Mouse (Mus musculus) forebrain, embryonic 11.5 days (tissue): Measurements from ENCODE around the gene Lat2. TPM values are rescaled to one million over a fixed set of nuclear protein-coding genes. Genes with fewer than 3 reads are reported as not detected.

Experiments used
- ATAC-seq: fragments of 200-750 bp; cut with Nextera tagmentation; replicated peaks from 2 replicates; pipeline ENCODE4 v1.8.0; 2017; ENCODE audit warnings: moderate TSS enrichment; ENCODE audit not compliant: low FRiP score
- DNase-seq: peaks from one replicate; pipeline ENCODE4 v3.0.0-alpha.2; 2017; ENCODE audit warnings: low spot score
- H3K27ac ChIP-seq: fragments of 300-500 bp; sonication (generic); 2 replicates; pipeline ENCODE4 v1.5.1; 2014; ENCODE audit warnings: low read depth, low read length
- H3K27me3 ChIP-seq: fragments of 300-500 bp; sonication (generic); 2 replicates; pipeline ENCODE4 v1.6.1; 2014; ENCODE audit warnings: mild to moderate bottlenecking, low read length, mixed read lengths; ENCODE audit not compliant: control insufficient read depth, insufficient read depth
- H3K36me3 ChIP-seq: fragments of 300-500 bp; sonication (generic); 2 replicates; pipeline ENCODE4 v1.6.1; 2014; ENCODE audit warnings: mild to moderate bottlenecking, low read length, moderate library complexity, mixed read lengths; ENCODE audit not compliant: control insufficient read depth, insufficient read depth
- H3K4me1 ChIP-seq: fragments of 300-500 bp; sonication (generic); replicated peaks from 2 replicates; pipeline ENCODE4 v1.6.1; 2014; ENCODE audit warnings: low read length, mixed read lengths; ENCODE audit not compliant: control insufficient read depth, insufficient read depth
- H3K4me2 ChIP-seq: fragments of 300-500 bp; sonication (generic); 2 replicates; pipeline ENCODE4 v1.6.1; 2014; ENCODE audit warnings: low read depth, mild to moderate bottlenecking, low read length, moderate library complexity, mixed read lengths; ENCODE audit not compliant: severe bottlenecking
- H3K4me3 ChIP-seq: fragments of 300-500 bp; sonication (generic); 2 replicates; pipeline ENCODE4 v1.5.1; 2014; ENCODE audit warnings: low read depth, low read length
- H3K9ac ChIP-seq: fragments of 300-500 bp; sonication (generic); 2 replicates; pipeline ENCODE4 v1.6.1; 2014; ENCODE audit warnings: low read length
- H3K9me3 ChIP-seq: fragments of 300-500 bp; sonication (generic); 2 replicates; pipeline ENCODE4 v1.6.1; 2016; ENCODE audit warnings: low read length, mixed read lengths; ENCODE audit not compliant: control insufficient read depth
- WGBS: fragments of 180-500 bp; shearing (Covaris S2); extraction: QIAGEN DNeasy Blood & Tissue Kit; methylation state at CpG from one replicate; pipeline ENCODE4 v1.1.7; 2014; 5-methylcytosine and 5-hydroxymethylcytosine counted together
- polyA plus RNA-seq: library from polyadenylated mRNA; unstranded; fragments of >200 nt; fragmentation: Nextera tagmentation; extraction: Ambion mirVana; gene quantifications from 2 replicates; pipeline ENCODE4 v1.2.1, GENCODE M21; 2014

The Lat2 gene
- polyA plus RNA-seq, 1 experiment from 2014 or later = 3.8 TPM

GRCm38 (mm10) chr5:134583884-134584213 is 31.0 kb downstream of the Lat2 start:
- H3K27ac ChIP-seq = no peak overlapping the region
- no peak for DNase-seq
- H3K4me1 ChIP-seq = peaks cover 5% of the 10 kb centered on the region
- H3K9ac ChIP-seq = no peak overlapping the region; the same call in 1 of the 2 replicates
- no peaks in the 10 kb centered on the region for H3K9me3 ChIP-seq
- H3K4me2 ChIP-seq = peak overlapping the region; percentile 71; the same call in 1 of the 2 replicates
- H3K36me3 ChIP-seq = no peaks in the 10 kb centered on the region; the same call in 1 of the 2 replicates
- ATAC-seq = no peak
- no peaks in the 10 kb centered on the region for H3K27me3 ChIP-seq
- H3K4me3 ChIP-seq = peak overlapping the region; percentile 85
- WGBS = 83% methylated on average over 3 of the region's 3 CpGs

DNA sequence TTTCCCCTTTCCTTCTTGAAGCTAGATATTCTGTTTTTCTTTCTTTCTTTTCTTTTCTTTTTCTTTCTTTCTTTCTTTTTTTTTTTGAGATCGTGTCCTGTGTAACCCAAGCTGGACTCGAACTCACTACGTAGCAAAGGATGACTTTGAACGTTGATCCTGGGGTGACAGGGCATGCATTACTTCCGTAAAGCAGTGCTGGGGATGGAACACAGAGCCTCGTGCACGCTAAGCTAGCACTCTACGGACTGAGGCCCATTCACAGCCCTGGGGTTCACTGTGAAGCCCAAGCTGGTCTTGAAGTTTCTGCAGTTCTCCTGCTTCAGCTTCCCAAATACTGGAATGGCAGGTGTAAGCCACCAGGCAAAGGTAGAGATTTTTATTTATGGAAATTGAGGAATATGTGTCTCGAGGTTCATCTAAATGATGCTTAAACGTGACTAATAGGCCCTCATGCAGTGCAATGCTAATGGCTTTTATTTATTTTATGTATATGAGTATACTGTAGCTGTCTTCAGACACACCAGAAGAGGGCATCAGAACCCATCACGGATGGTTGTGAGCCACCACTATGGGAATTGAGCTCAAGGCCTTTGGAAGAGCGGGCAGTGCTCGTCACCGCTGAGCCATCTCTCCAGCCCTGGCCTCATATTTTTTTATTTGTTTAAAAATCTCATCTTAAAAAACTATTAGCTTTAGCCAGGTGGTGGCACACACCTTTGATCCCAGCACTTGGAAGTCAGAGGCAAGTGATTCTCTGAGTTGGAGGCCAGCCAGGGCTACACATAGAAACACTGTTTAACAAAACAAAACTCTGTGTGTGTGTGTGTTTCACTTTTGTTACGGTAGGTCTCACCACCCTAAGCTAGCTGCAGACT is 31.6 kb downstream of the Lat2 start:
- Histone ChIP-seq H3K4me3 (peak overlapping the region; percentile 85), H3K4me2 (peak overlapping the region; percentile 71), H3K9me3 (no peaks in the 10 kb centered on the region), H3K27ac (no peak overlapping the region), H3K4me1 (peaks cover 5% of the 10 kb centered on the region), H3K27me3 (no peaks in the 10 kb centered on the region), H3K36me3 (no peaks in the 10 kb centered on the region), H3K9ac (peak overlapping the region; percentile 82)
- DNase-seq = no peak
- no peak for ATAC-seq
- 34% methylated on average over 15 of the region's 15 CpGs for WGBS

DNA sequence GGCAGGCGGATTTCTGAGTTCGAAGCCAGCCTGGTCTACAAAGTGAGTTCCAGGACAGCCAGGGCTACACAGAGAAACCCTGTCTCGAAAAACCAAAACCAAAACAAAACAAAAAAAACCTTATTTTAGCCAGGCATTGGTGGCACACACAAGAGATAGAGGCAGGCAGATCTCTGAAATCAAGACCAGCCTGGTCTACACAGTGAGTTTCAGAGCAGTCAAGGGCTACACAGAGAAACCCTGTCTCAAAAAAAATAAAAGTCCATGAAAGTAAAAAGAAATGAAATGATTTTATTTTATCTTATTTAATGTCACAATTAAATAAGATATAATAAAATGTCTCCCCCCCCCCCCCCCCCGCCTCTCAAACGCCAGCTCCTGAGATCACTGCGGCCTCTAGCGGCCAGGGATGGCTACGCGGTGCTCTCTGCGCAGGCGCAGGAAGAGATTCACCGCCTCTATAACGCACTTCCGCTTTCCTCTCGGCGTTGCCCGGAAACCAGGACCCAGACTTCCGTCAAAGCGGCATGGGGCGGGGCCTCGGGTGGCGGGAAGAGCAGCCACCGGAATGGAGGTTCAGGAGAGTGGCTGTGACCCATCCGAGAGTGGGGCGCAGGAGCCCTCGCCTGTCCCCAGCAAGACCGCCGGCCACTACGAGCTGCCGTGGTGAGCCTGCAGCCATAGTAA is 32.5 kb downstream of the Lat2 start:
- H3K27me3 ChIP-seq = no peaks in the 10 kb centered on the region
- peak; percentile 94 for ATAC-seq
- peaks cover 5% of the 10 kb centered on the region for H3K4me1 ChIP-seq
- no peaks in the 10 kb centered on the region for H3K9me3 ChIP-seq
- H3K4me2 ChIP-seq = peak overlapping the region; percentile 71
- H3K9ac ChIP-seq = peak overlapping the region; percentile 82
- WGBS = 7% methylated on average over 28 of the region's 30 CpGs
- peak; percentile 97 for DNase-seq
- no peak overlapping the region for H3K27ac ChIP-seq
- peak overlapping the region; percentile 85 for H3K4me3 ChIP-seq
- H3K36me3 ChIP-seq = no peaks in the 10 kb centered on the region

- Histone ChIP-seq H3K4me3 (no peak within 1 kb of the TSS), H3K4me2 (no peak within 1 kb of the TSS), H3K9me3 (no peaks in the 10 kb centered on the region), H3K27me3 (no peaks in the 10 kb centered on the region), H3K27ac (no peak within 1 kb of the TSS), H3K9ac (no peak within 1 kb of the TSS), H3K4me1 (peaks cover 5% of the 10 kb centered on the region), H3K36me3 (no peaks in the 10 kb centered on the region)
- ATAC-seq = no peak
- WGBS = 88% methylated on average over 5 of the region's 5 CpGs
- DNase-seq = no peak
Measured at GRCm38 (mm10) chr5:134581146-134581545, 33.7 kb downstream of the Lat2 start, which contains the start of gene Rfc2. TSS of gene Rfc2 (plus strand) at chr5:134581366.

DNA sequence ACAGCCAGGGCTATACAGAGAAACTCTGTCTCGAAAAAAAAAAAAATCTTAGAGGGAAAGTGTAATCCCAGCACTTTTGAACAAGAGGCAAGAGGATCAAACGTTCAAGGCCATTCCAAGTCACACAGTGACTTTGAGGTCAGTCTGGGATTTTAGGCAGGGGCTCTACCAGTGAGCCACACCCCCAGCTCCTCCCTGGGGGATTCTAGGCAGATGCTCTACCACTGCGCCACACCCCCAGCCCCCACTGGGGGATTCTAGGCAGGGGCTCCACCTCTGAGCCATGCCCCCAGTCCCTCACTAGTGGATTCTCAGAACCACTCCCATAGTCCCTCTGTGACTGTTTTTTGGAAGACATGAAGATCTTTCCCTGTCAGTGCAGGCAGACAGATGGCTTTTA is 35.7 kb downstream of the Lat2 start:
- no peak for DNase-seq
- no peaks in the 10 kb centered on the region for H3K36me3 ChIP-seq
- no peaks in the 10 kb centered on the region for H3K9me3 ChIP-seq
- H3K4me2 ChIP-seq = no peak overlapping the region
- WGBS = 66% methylated on average over 3 of the region's 3 CpGs
- H3K9ac ChIP-seq = no peak overlapping the region
- H3K4me3 ChIP-seq = no peak overlapping the region
- H3K27me3 ChIP-seq = no peaks in the 10 kb centered on the region
- peaks cover 5% of the 10 kb centered on the region for H3K4me1 ChIP-seq
- no peak for ATAC-seq
- H3K27ac ChIP-seq = no peak overlapping the region

GRCm38 (mm10) chr5:134577534-134577933 is 37.3 kb downstream of the Lat2 start:
- H3K4me2 ChIP-seq = no peak overlapping the region
- H3K4me3 ChIP-seq = no peak overlapping the region
- 90% methylated on average over 7 of the region's 7 CpGs for WGBS
- H3K9me3 ChIP-seq = no peaks in the 10 kb centered on the region
- no peak overlapping the region for H3K27ac ChIP-seq
- H3K36me3 ChIP-seq = no peaks in the 10 kb centered on the region
- ATAC-seq = no peak
- no peak overlapping the region for H3K9ac ChIP-seq
- H3K4me1 ChIP-seq = no peaks in the 10 kb centered on the region
- H3K27me3 ChIP-seq = no peaks in the 10 kb centered on the region
- no peak for DNase-seq

- ATAC-seq (no peak), DNase-seq (no peak)
- H3K36me3 ChIP-seq = no peaks in the 10 kb centered on the region
- H3K4me1 ChIP-seq = no peaks in the 10 kb centered on the region; the same call in 1 of the 2 replicates
- no peak overlapping the region for H3K4me3 ChIP-seq
- no peak overlapping the region for H3K9ac ChIP-seq
- no peak overlapping the region for H3K4me2 ChIP-seq
- no peaks in the 10 kb centered on the region for H3K27me3 ChIP-seq
- H3K27ac ChIP-seq = no peak overlapping the region
- no peaks in the 10 kb centered on the region for H3K9me3 ChIP-seq
- 83% methylated on average over 14 of the region's 14 CpGs for WGBS
Measured at GRCm38 (mm10) chr5:134576517-134577220, 38.2 kb downstream of the Lat2 start.

- no peaks in the 10 kb centered on the region for H3K36me3 ChIP-seq
- no peaks in the 10 kb centered on the region; the same call in 1 of the 2 replicates for H3K4me1 ChIP-seq
- H3K9me3 ChIP-seq = no peaks in the 10 kb centered on the region
- H3K27me3 ChIP-seq = no peaks in the 10 kb centered on the region
- H3K4me3 ChIP-seq = no peak overlapping the region
- no peak overlapping the region for H3K4me2 ChIP-seq
- 94% methylated on average over 5 of the region's 5 CpGs for WGBS
- DNase-seq = no peak
- no peak overlapping the region for H3K9ac ChIP-seq
- ATAC-seq = no peak
- H3K27ac ChIP-seq = no peak overlapping the region
Measured at GRCm38 (mm10) chr5:134575833-134576232, 39.0 kb downstream of the Lat2 start.
